Mouse (Mus musculus): ENCODE measurements around the gene Adap1.

Adap1 gene

DNA sequence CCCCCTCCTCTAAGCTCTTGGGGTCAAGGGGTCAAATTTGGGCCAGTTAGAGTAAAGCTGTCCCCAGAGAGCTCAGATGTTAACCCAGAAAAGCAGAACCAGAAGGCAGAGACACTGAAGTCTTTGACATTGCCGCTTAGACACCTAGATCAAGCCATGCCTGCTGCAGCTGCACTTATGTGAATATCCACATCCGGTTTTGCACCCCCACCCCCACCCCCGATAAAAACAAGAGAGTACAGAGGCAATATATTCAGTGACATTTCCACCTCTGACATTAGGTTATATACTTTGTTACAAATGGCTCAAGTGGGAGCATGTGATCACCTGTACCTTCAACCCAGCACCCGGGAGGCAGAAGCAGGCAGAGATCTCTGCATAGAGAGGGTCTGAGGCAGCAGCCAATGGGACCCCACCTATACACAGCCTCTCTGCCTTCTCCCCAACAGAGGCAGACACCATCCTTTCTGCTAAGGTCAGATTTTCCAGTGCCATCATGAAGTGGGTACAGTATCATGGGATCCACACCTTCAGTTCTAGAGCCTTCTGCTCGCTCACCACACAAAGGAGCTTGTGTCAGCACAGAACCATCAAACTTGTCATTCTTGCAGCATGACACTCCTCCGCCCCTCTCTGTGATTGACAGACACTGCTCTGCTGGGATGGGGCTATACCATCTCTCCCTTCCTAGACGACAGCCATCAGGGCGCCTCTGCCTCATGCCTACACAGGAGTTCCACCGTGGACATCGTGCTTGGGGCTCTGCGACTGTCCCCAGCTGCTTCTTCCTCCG is 34.8 kb downstream of the Adap1 start:
- in situ Hi-C loops (cut with MboI; ENCODE audit: low sequenced_read_pairs), result no loop called here

DNA sequence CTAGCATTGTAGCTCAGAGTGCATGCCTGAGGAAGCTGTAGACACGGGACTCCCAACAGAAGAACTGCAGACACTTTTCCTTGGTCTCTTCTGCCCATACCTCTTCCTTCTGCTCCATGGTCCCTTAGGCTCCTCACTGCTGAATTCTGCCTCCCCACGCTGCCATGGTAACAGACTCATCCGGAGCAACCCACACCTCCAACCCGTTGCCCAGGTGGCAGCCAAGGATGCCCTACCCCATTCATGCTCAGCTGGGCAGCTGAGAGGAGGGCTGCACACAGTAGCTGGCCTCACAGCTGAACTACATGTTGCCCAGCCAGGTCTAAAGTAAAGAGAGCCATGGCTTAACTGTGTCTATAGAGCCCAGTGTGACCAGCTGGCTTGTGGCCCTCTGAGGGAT is 36.8 kb downstream of the Adap1 start:
- in situ Hi-C loops (cut with MboI; ENCODE audit: low sequenced_read_pairs), result no loop called here

DNA sequence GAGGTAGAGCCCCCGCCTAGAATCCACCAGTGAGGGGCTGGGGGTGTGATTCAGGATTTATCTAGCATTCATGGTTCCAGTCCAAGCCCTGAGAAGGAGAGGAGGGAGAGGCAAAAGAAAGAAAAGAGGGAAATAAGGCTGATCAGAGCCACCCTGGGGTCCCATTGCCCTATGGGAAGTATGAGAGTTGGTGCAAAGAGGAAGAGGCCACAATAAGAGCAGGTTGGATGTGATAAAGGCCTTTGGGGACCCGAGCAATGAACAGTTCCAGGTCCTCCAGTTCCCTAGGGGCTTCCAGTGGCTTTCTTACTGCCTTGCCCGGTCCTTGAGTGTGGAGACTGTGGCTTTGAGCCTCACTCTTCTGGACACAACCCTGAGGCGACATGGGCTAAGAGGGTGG is 37.6 kb downstream of the Adap1 start:
- in situ Hi-C loops (cut with MboI; ENCODE audit: low sequenced_read_pairs), result no loop called here

DNA sequence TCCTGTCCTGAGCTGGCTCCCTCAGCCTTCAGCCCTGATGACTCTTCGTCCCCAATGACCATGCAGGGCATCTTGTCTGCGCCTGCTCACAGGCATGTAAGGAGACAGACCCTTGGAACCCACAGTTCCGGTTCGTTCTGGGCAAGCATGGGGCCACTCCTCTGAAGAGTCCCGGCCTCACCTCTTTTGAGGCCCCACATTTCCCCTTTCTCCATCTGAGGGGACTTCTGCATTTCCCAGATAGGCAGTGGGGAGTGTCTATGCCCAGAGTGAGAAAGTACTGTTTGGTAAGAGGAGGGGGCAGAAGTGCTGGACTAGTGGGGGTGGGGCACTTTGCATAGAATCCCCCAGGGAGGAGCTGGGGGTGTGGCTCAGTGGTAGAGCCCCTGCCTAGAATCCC is 38.3 kb downstream of the Adap1 start:
- in situ Hi-C loops (cut with MboI; ENCODE audit: low sequenced_read_pairs), result no loop called here

DNA sequence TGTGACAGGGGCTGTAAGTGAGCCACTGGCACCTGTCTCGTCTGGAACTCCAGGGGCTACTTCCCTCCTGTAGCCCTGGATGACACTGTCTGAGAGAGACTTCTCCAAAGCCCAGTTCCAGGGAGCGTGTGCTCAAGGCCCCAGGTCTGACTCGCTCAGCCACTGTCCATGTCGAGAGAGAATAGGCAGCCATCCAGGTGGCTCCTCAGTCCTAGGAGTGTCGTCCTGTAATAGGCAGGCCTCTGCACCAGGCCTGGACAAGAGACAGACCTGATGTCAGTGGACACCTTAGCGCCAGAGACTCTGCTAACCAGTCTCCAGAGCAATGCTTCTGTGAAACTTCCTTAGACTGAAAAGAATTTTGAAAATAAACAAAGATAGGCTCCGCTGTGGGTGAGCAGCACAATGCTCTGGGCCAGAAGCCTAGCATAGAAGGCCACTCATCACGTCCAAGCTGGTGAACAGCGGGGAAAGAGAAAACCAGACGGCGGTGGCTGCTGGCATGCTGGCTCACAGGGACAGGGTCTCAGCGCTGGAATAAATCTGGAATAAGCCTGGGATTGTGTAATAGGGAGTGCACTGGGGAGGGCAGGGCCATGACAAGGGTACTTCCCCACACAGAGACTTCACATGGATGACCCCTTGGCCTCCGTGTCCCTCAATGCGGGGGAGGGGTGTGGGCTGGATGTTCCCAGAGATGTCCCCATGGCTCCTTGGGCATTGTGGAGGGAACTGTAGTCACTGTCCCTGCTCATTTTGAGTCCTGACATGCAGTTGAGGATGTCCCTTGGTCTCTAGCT is 39.1 kb downstream of the Adap1 start:
- in situ Hi-C loops (cut with MboI; ENCODE audit: low sequenced_read_pairs), result no loop called here

DNA sequence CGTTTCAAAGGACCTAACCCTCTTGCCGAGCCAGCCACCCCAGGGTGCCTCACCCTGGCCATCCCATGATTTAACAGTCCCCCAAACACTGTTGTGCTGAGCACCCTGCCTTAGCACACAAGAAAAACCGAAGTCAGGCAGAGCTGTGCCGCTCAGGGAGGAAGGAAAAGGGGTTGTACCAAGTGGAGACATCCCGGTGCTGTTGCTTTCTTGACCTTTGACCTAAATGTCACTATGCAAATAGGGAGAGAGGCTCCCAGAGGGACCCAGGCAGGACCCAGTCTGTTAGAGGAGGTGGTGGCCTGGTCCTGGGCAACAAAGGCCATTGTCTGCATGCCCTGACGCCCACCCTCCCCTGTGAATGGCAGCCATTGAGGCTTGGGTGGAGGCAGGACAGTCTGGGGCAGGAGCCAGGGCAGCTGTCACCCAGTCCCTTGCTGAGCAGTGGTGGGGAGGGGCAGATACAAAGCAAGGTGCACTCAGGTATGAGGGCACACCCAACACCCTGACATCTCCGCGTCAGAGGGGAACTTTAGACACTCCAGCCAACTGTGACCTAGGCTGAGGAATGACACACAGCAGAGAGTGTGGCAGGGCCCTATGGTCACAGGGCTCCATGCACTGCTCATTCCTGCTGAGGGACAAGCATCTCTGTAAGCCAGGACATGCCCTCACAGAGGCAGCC is 39.9 kb downstream of the Adap1 start:
- in situ Hi-C loops (cut with MboI; ENCODE audit: low sequenced_read_pairs), result no loop called here

DNA sequence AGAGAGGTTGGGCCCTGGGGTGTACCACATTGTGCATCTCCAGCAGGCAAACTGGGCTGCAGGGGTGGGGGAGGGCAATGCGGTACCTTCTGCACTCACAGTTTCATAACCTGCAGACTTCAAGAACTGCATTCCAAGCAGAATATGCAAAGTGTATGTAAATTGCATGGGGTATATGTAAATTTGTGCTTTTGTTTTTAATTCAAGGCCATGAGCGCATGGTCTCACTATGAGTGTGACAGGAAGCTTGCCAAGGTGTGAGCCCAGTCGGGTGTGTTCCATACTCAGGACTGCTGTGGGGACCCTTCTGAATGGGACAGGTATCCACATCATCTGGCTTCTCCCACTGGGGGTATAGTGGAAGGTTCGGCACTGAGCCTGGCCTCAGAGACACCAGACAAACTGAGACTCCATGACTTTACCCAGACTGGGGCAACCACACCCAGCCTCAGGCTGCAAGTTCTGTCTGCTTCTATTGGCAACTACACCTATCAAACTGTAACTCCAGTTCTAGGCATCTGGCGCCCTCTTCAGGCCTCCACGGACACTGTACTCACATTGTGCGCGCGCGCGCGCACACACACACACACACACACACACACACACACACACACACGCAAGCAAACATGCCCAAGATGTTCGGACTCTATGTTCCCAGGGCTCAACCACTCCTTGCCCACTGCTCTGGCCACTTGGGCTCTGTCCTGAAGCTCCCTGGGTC is 41.8 kb downstream of the Adap1 start:
- in situ Hi-C loops (cut with MboI; ENCODE audit: low sequenced_read_pairs), result no loop called here

DNA sequence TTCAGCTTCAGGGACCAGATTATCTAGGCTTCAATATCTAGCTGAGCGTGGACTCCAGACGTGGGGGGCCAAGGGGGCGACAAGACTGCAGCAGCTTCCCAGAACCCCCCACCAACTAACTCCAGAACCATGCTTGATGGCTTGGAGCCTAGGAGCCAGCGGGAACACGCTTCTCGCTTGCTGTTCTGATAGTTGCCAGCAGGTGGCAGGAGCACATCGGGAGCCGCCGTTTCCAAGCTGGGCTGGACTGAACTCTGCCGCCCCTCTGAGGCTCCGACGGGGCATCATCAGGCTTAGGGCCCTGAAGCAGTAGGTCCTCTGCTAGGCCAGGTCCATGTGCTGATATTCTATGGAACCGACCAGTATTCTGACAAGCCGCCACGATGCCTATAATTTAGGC is 43.2 kb downstream of the Adap1 start:
- in situ Hi-C loops (cut with MboI; ENCODE audit: low sequenced_read_pairs), result no loop called here

DNA sequence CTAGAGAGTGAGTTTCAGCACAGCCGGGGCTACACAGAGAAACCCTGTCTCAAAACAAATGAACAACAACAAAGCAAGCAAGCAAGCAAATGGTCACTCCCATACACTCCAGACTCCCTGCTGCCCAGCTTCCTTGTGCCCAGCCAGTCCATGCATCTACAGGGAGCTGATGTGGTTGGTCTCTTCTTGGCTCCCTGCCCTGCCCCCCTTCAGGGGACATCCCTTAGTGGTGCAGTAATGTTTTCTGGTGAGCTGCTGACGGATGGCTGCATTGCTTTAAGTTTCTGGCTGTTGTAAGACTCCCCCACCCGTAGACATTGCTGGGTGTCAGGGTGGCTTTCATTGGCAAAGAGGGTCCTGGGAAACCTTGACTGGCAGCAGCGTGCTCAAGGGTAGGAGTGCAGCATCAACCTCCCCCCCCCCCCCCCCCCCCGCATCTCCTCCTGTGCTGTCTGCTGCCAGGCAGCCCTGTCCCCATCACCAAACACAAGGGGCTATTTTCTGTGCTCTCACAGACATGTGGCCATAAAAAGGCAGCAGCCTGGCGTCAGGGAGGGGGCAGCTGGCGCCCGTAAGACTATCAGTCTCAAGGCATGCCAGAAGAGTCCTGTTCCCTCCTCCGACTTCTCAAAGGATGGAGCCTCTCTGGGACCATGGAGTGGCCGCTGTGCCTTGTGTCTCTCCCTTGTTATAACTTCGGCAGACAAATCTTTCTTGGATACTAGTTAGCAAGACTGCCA is 43.9 kb downstream of the Adap1 start:
- in situ Hi-C loops (cut with MboI; ENCODE audit: low sequenced_read_pairs), result no loop called here

DNA sequence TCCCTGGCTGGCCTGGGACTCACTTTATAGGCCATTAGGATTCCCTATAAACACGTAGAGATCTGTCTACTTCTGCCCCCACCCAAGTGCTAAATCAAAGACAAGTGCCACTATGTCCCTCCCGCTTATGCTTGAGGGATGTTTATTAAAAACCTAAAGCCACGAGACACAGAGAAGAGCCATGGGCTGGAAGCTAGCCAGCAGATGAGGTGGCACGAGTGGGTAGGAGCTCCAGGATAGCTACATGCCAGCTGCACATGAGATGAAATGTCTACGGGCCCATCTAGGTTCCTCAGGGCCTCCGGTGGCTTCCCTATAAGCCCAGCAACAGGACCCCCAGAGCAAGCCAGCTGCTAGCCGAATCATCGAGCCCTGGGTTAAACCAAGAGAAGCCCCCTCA is 48.1 kb downstream of the Adap1 start:
- in situ Hi-C loops (cut with MboI; ENCODE audit: low sequenced_read_pairs), result no loop called here

DNA sequence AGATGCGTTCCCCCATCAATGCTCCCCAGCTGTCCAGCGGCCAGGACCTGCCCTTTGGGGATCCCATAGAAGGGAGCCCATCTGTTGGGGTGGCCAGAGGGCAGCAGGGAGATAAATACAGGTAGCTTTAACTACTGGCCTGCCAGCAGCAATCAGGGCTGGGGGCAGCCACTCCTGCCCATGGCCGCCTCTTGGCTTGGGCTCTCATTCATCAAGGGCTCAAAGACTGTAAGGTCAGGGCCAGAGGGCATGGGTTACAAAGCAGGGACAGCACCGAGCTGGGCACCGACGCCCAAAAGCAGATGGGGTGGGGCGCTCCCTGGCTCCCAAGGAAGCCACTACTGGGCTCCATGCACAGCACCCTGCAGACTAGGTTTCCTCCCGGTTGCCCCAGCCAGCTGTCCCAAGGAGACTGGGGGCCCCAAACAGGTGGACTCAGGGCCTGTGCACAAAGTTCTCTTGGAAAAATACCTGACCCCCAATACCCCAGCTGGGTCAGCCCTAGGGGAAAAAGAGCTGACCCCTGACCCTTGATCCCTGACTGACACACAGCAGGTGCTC is 53.3 kb downstream of the Adap1 start:
- in situ Hi-C loops (cut with MboI; ENCODE audit: low sequenced_read_pairs), result no loop called here

DNA sequence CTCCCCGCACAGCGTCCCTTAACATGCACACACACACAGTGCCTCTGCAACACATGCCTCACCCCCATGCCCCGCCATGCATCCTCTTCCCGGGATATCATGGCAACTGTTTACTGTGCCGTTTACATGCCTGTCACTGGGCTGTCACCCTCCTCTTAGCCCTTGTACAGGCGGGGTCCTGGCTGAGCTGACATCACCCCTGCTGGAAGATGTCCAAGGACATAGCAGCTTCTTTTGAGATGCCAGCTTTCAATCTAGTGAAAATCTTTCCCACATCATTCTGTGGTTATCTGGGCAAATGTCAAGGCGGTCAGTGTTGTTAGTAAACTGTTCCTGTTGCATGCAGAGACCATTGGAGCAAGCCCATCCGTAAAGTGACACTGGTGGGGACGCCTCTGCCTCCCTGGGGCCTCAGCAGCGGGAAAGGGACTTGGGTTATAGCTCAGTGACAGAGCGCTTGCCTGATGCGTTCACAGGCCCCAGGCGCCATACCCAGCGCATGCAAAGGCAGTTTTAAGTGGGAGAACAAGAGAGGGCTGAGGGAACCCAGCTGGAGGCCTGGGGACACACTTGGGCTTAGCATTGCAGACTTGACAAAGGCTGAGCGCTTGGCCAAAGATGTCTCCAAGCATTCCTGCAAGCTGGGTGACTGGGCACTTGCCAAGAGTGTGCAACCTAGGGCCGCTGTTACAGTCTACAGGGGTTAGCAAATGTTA is 54.5 kb downstream of the Adap1 start:
- in situ Hi-C loops (cut with MboI; ENCODE audit: low sequenced_read_pairs), result no loop called here

DNA sequence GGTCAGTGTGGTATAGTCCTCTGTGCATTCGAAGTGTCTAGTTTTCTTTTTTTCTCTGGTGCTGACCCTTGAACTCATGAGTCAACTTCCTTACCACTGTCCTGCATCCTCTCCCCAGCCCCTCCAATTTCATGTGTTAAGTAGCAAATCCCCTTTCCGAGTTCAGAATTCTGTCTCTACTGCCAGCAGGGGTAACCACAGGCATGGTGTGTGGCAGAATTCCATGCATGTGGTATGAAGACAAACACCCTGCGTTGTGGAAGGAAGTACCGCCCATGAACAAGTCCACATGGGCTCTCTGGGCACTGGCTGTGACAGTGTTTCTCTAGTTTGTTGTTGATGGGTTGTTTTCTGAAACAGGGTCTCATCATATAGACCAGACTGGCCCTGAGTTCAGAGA is 57.8 kb downstream of the Adap1 start:
- in situ Hi-C loops (cut with MboI; ENCODE audit: low sequenced_read_pairs), result no loop called here

DNA sequence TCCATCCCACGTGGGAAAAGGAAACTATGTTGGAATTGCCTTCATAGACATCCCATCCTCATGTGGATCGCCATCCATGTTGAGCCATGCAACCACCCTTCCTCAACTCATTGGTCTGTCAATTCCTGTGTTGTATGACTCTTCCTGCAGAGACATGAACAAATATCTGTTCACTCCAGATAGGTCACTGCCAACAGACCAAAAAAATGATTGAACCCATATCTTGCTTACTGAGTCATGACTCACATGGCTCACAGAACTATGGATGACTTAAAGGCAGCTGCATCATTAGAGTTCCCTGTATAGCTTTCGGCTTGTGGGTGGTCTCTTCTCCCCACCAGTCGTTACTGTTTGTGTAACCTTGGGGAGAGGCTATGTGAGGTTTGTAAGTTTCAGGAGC is 64.0 kb downstream of the Adap1 start:
- in situ Hi-C loops (cut with MboI; ENCODE audit: low sequenced_read_pairs), result no loop called here

DNA sequence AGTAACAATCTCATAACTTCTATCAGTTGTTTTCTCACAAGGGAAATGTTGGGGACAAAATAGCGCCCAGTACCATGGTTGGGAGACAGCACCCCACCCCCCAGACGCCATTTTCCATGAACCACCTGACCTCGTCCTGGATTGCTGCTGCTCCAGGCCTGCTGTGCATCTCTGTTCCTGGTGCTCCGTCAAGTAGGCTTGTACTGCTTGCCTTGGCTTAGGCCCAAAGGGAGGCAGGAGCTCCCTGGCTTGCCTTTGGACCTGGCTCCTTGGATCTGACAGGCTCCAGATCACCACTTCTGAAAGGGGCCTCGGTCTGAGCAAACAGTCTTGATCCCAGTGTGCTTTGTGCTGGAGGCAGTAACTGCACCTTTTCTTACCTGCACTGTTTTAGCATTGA is 65.6 kb downstream of the Adap1 start:
- in situ Hi-C loops (cut with MboI; ENCODE audit: low sequenced_read_pairs), result no loop called here

DNA sequence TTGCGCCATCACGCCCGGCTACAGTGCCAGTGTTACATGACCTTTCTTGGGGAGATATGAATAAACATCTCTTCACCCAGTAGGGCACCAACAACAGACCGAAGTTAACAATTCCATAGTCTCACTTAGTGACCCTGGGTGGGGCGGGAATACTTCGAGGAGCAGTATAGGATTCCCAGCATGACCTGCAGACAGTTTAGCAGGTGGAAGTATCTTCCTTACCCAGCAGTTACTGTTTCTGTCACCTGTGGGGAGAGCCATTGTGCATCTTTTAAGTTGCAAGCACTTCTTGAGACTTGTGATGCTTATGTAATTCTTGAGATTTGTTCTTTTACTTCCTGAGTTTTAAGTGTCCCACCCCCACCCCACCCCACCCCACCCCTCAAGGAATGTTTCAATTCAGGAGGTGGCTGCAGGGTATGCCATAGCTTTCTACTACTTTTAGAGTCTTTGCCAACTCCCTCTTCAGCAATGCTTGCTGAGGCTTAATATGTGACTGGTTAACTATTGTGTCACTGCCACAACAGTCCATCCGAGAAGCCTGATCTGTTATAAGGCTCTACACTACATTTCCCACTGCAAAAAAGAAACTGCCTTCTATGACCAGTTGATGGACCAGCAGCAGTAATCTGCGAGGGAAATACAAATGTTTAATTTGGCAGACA is 66.9 kb downstream of the Adap1 start:
- in situ Hi-C loops (cut with MboI; ENCODE audit: low sequenced_read_pairs), result no loop called here

DNA sequence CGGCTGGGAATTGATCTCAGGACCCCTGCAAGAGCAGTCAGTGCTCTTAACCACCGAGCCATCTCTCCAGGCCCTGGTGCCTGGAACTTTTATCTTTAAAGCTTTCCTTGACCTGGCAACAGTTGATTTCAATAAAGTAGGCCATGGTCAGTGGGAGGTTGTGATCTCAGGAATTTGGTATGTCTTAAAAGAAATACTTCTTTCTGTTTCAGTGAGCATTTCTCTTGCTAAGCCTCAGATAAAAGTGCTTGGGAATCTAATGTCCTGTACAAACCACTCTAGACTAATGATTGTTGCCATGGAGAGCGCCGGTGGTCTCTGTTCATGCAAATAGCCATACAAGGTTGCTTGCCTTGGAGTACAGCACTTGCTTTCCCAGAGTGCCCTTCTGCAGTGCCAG is 67.6 kb downstream of the Adap1 start:
- in situ Hi-C loops (cut with MboI; ENCODE audit: low sequenced_read_pairs), result no loop called here

DNA sequence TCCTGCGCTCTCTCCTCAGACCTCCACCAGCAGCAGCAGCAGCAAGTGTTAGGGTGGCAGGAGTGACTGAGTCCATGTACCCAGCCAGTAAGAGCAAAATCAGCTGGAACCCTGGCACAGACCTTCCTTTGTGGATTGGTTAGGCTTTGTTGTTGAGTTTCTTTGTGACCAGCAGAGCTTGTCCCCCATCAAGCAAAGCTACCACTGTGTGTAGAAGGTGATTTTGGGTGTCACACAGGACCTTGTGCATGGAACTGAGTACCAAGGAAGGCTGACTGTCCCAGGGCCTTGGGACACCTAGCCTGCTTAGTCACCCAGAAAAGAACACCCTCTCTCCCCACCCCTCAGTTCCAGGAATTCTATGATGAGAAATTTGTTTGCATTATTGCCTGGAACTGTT is 68.2 kb downstream of the Adap1 start:
- in situ Hi-C loops (cut with MboI; ENCODE audit: low sequenced_read_pairs), result no loop called here

DNA sequence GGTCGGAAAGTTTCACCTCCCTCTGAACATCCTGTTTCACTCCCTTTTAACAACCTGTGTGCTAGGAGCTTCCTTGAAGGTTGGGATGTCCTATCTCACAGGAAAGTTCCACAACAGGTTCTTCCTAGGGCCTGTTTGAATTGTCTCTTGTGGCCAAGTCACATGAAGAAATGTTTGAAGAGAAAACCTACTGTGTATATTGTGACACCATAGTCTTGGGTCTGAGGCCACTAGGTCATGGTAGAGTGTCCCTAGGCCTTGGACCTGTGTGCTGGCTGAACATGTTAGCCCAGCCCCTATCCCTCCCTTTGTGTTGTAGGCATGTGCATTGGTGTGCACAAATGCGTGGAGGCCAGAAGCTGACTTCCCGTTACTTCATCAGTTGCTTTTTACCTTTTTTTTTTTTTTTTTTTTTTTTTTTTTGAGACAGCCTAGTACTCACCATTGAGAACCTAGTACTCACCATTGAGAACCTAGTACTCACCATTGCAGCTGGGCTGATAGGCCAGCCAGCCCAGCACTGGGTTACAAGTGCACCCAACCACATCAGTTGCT is 69.1 kb downstream of the Adap1 start:
- in situ Hi-C loops (cut with MboI; ENCODE audit: low sequenced_read_pairs), result no loop called here
